Mouse (Mus musculus): ENCODE data around the gene Vmn1r46. TPM values are rescaled to one million over a fixed set of nuclear protein-coding genes. Genes with fewer than 3 reads are reported as not detected.

The Vmn1r46 gene
- not detected in 2 replicates for polyA plus RNA-seq (2012; rRNA removed)

GRCm38 (mm10) chr6:89969013-89969412 is at the start of gene Vmn1r46:
Vmn1r46 (plus strand) TSS chr6:89969313.

GRCm38 (mm10) chr6:89940498-89940897 is 28.6 kb upstream of the Vmn1r46 start, which contains the start of gene Vmn1r45:
Vmn1r45 (minus strand) TSS chr6:89940598.

GRCm38 (mm10) chr6:90015847-90016246 is 46.7 kb downstream of the Vmn1r46 start, which contains the start of gene Vmn1r47:
Vmn1r47 (plus strand) TSS chr6:90016147.

Other genes with a start within 250 kb of the Vmn1r46 start
- not detected in 2 replicates for gene Vmn1r41, start 228.5 kb upstream of the Vmn1r46 start, polyA plus RNA-seq (2012; rRNA removed)
- gene Vmn1r42, start 92.9 kb upstream of the Vmn1r46 start, polyA plus RNA-seq (2012; rRNA removed), result not detected in 2 replicates
- gene Vmn1r43, start 92.9 kb upstream of the Vmn1r46 start, polyA plus RNA-seq (2012; rRNA removed), result not detected in 2 replicates
- not detected in 2 replicates for gene Vmn1r44, start 85.7 kb upstream of the Vmn1r46 start, polyA plus RNA-seq (2012; rRNA removed)
- not detected in 2 replicates for gene Vmn1r45, start 28.7 kb upstream of the Vmn1r46 start, polyA plus RNA-seq (2012; rRNA removed)
- gene Vmn1r47, start 46.8 kb downstream of the Vmn1r46 start, polyA plus RNA-seq (2012; rRNA removed), result not detected in 2 replicates
- gene Vmn1r48, start 67.5 kb downstream of the Vmn1r46 start, polyA plus RNA-seq (2012; rRNA removed), result not detected in 2 replicates
- not detected in 2 replicates for gene Vmn1r49, start 109.2 kb downstream of the Vmn1r46 start, polyA plus RNA-seq (2012; rRNA removed)
- gene Vmn1r50, start 132.1 kb downstream of the Vmn1r46 start, polyA plus RNA-seq (2012; rRNA removed), result not detected in 2 replicates
- not detected in 2 replicates for gene Vmn1r51, start 153.3 kb downstream of the Vmn1r46 start, polyA plus RNA-seq (2012; rRNA removed)
- not detected in 2 replicates for gene Vmn1r52, start 205.5 kb downstream of the Vmn1r46 start, polyA plus RNA-seq (2012; rRNA removed)
- gene V1ra8, start 233.5 kb downstream of the Vmn1r46 start, polyA plus RNA-seq (2012; rRNA removed), result not detected in 2 replicates